Mouse (Mus musculus): Measurements from ENCODE around the gene Zmym5.
"Not testable (repeated sequence)": the region's sequence is repeated elsewhere in the genome, so short reads cannot be mapped to it uniquely, and the experiment has no call there.

Gene Zmym5

DNA sequence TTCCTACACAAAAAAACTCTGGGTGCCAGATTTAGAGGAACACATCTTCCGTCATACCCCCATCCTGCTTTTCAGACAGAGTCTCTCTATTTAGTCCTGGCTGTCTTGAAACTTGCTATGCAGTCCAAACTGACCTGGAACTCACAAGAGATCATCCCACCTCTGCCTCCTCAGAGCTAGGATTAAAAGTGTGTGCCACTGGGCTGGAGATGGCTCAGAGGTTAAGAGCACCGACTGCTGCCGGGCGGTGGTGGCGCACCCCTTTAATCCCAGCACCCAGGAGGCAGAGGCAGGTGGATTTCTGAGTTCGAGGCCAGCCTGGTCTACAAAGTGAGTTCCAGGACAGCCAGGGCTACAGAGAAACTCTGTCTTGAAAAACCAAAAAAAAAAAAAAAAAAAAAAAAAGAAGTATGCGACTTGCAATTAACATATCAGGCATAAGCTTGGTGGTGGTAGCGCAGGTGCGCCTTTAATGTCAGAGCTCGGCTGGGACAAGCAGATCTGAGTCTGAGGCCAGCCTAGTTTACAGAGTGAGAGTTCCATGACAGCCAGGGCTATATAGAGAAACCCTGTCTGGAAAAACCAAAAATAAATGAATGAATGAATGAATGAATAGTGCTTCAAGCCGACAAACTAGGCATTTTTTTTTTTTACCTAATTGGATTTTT lies 34.8 kb downstream of the Zmym5 start:
- DNase-seq (ENCODE audit: low spot score) = no peak

DNA sequence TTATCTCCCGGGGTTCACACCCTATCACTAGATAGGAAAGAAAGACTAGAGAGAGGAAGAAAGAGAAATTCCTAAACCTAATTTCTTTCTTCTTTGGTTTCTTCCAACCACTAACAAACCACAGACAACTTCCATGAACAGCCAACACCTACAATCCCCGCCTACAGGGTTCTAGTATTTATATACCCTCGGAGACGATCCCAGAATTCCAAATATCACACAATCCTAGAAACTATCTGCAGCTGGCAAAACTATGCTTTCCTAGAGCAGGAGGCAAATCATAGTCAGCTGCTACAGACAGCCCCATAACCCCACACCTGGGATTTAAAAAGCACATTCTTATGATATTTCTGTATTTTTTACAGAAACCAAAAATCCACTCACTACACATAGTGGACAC lies 36.1 kb downstream of the Zmym5 start:
- DNase-seq (ENCODE audit: low spot score) = no peak

DNA sequence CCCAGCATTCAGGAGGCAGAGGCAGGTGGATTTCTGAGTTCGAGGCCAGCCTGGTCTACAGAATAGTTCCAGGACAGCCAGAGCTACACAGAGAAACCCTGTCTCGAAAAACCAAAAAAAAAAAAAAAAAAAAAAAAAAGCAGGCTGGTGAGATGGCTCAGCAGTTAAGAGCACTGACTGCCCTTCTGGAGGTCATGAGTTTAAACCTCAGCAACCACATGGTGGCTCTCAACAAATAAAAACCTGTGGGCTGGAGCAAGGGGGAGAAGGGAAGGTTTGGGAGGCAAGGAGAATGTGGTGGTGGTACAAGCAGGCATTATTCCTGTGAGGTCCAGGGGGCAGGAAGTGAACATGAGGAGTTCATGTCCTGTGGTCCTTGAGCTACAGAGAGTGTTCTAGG lies 45.1 kb downstream of the Zmym5 start:
- not testable (repeated sequence) for DNase-seq (ENCODE audit: low spot score)

DNA sequence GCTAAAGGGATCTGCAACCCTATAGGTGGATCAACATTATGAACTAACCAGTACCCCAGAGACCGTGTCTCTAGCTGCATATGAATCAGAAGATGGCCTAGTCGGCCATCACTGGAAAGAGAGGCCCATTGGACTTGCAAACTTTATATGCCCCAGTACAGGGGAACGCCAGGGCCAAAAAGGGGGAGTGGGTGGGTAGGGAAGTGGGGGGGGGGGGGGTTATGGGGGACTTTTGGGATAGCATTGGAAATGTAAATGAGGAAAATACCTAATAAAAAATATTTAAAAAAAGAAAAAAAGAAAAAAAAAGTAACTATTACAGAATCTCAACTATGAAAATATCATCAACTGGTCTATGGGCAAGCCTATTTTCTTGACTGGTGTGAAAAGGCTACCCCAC lies 46.4 kb downstream of the Zmym5 start:
- DNase-seq (ENCODE audit: low spot score) = not testable (repeated sequence)

DNA sequence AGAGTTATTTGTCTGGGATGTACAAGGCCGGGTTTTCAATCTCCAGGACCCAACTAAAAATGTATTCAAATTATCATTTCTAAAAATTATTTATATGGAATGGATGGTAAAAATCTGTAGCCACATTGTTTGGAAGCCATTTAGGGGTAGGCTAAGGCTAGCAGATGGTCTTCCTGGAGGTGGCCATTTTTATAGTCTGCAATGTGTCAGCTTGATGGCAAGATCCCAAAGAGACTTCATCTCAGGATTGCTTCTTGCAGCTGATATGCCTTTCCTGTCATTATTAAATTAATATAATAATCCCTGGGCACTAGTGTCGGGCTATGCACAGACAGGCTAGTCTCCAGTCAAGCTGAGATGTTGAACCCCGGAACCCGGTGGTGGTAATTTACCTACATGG lies 60.2 kb downstream of the Zmym5 start:
- DNase-seq (ENCODE audit: low spot score) = no peak

Data from retina, embryonic 14.5 days (tissue).